In the genomic region with DNA sequence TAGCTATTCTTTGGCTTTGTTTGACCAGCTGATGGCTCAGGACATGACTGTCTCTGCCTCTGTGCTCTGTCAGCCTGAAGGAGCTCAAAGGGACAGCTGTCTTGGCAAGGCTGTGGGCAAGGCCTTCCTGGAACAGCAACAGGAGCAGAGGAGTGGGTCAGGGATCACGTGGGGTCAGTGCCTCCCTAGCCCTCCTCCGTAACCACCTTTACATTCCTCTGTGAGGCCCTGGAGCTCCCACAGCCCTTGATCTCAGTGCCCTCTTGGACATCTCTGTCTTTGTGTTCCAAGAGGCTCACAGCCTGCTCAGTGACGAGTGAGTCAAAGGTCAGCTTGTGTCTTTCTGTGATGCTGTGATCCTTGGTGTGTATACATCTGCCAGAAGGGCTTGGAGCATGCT, we compare ENCODE assay signal across 15 mouse cellular contexts. TPM values are rescaled to one million over a fixed set of nuclear protein-coding genes. Genes with fewer than 3 reads are reported as not detected.
DNase-seq lines count a peak whose midpoint lies in the region; ATAC-seq and TF ChIP-seq lines count a peak whose summit lies in the region.
"Had no signal": no experiment of that assay in that cellular context is flagged by ENCODE, and none has a peak within 500 bp of the region (broad histone marks: within the 10 kb centered on the region; RNA-seq: fewer than 3 reads in every experiment).

No protein-coding gene starts in this region.

- 17% methylated on average over 3 of the region's 3 CpGs for WGBS in heart, embryonic 10.5 days
- 12% methylated on average over 3 of the region's 3 CpGs for WGBS in midbrain, embryonic 10.5 days
- WGBS in midbrain, postnatal 0 days: 29% methylated on average over 3 of the region's 3 CpGs
- 21% methylated on average over 3 of the region's 3 CpGs for WGBS in hindbrain, embryonic 14.5 days

- peak; percentile 74 for DNase-seq in heart, embryonic 10.5 days (ENCODE audit: low spot score)
- DNase-seq in heart, adult 9 months (ENCODE audit: low spot score in 2 of 2): no peak
- DNase-seq in midbrain, embryonic 10.5 days (ENCODE audit: low spot score): peak; percentile 61
- DNase-seq in midbrain, postnatal 0 days (ENCODE audit: low spot score): no peak
- no peak for DNase-seq in hindbrain, embryonic 14.5 days (ENCODE audit: low spot score)
- DNase-seq in yolk sac, embryonic 10.5 days (ENCODE audit: low spot score): peak; percentile 75
- DNase-seq in T-cell, adult 2 months (ENCODE audit: low spot score): no peak
- no peak for DNase-seq in layer of hippocampus, adult 18-20 months (ENCODE audit: low spot score in 2 of 2)
- DNase-seq: adrenal gland, postnatal 14 days; cerebellum, adult 18-20 months; heart, postnatal 14 days; kidney, postnatal 14 days; thymus, adult 18-20 months had no signal

- peak overlapping the region; percentile 42 for H3K27ac ChIP-seq in heart, embryonic 10.5 days
- H3K27ac ChIP-seq in midbrain, embryonic 10.5 days (replicated peaks): peak overlapping the region; percentile 76
- no peak overlapping the region for H3K27ac ChIP-seq in midbrain, postnatal 0 days (ENCODE audit: low read depth, low read length)
- 0 out of 2 replicates have a peak overlapping the region, but pooled peaks have one; percentile 16 for H3K27ac ChIP-seq in hindbrain, embryonic 14.5 days
- H3K27ac ChIP-seq: embryonic facial prominence, embryonic 13.5 days had no signal

- no peak for ATAC-seq in midbrain, postnatal 0 days (ENCODE audit: low FRiP score)
- ATAC-seq in hindbrain, embryonic 14.5 days (ENCODE audit: low FRiP score): no peak

- peaks cover 42% of the 10 kb centered on the region for H3K4me1 ChIP-seq in heart, embryonic 10.5 days
- H3K4me1 ChIP-seq in midbrain, embryonic 10.5 days: peaks cover 74% of the 10 kb centered on the region
- H3K4me1 ChIP-seq in midbrain, postnatal 0 days (ENCODE audit: insufficient read depth, low read length): peaks cover 20% of the 10 kb centered on the region
- H3K4me1 ChIP-seq in hindbrain, embryonic 14.5 days (replicated peaks; ENCODE audit: control insufficient read depth, insufficient read depth, low read length): peaks cover 65% of the 10 kb centered on the region

- H3K9me3 ChIP-seq in heart, embryonic 10.5 days: no peaks in the 10 kb centered on the region
- no peaks in the 10 kb centered on the region for H3K9me3 ChIP-seq in midbrain, embryonic 10.5 days (replicated peaks)
- no peaks in the 10 kb centered on the region for H3K9me3 ChIP-seq in midbrain, postnatal 0 days (ENCODE audit: low read length)
- no peaks in the 10 kb centered on the region for H3K9me3 ChIP-seq in hindbrain, embryonic 14.5 days (ENCODE audit: control insufficient read depth, low read length)
- H3K9me3 ChIP-seq: embryonic facial prominence, embryonic 13.5 days had no signal

- peaks cover 12% of the 10 kb centered on the region; the same call in 1 of the 2 replicates for H3K27me3 ChIP-seq in heart, embryonic 10.5 days (ENCODE audit: insufficient read depth, poor library complexity, severe bottlenecking)
- H3K27me3 ChIP-seq in midbrain, embryonic 10.5 days (ENCODE audit: low read depth, poor library complexity, severe bottlenecking): peaks cover 62% of the 10 kb centered on the region
- H3K27me3 ChIP-seq in midbrain, postnatal 0 days (ENCODE audit: insufficient read depth, low read length): no peaks in the 10 kb centered on the region
- no peaks in the 10 kb centered on the region for H3K27me3 ChIP-seq in hindbrain, embryonic 14.5 days (ENCODE audit: control insufficient read depth, insufficient read depth, low read length)
- H3K27me3 ChIP-seq: embryonic facial prominence, embryonic 13.5 days had no signal

- TF ChIP-seq CTCF in midbrain, postnatal 0 days (IDR thresholded peaks at IDR 0.05): no peak

- no peak overlapping the region for H3K9ac ChIP-seq in midbrain, postnatal 0 days (replicated peaks; ENCODE audit: low read length, poor library complexity, severe bottlenecking)
- no peak overlapping the region for H3K9ac ChIP-seq in hindbrain, embryonic 14.5 days
- H3K9ac ChIP-seq: embryonic facial prominence, embryonic 13.5 days had no signal

- H3K4me2 ChIP-seq in midbrain, postnatal 0 days (ENCODE audit: low read depth, low read length, poor library complexity, severe bottlenecking): no peak overlapping the region
- H3K4me2 ChIP-seq in hindbrain, embryonic 14.5 days (replicated peaks): no peak overlapping the region
- H3K4me2 ChIP-seq: embryonic facial prominence, embryonic 13.5 days had no signal

- H3K4me3 ChIP-seq in heart, embryonic 10.5 days: no peak overlapping the region
- H3K4me3 ChIP-seq in midbrain, embryonic 10.5 days: no peak overlapping the region
- no peak overlapping the region for H3K4me3 ChIP-seq in midbrain, postnatal 0 days (ENCODE audit: low read depth, low read length)
- no peak overlapping the region for H3K4me3 ChIP-seq in hindbrain, embryonic 14.5 days (replicated peaks; ENCODE audit: low read length)
- H3K4me3 ChIP-seq: embryonic facial prominence, embryonic 13.5 days had no signal

- no peaks in the 10 kb centered on the region for H3K36me3 ChIP-seq in heart, embryonic 10.5 days
- H3K36me3 ChIP-seq in midbrain, embryonic 10.5 days: no peaks in the 10 kb centered on the region
- H3K36me3 ChIP-seq in midbrain, postnatal 0 days (ENCODE audit: insufficient read depth, low read length): no peaks in the 10 kb centered on the region
- no peaks in the 10 kb centered on the region for H3K36me3 ChIP-seq in hindbrain, embryonic 14.5 days (replicated peaks; ENCODE audit: control insufficient read depth, insufficient read depth)
- H3K36me3 ChIP-seq: embryonic facial prominence, embryonic 13.5 days had no signal

RNA-seq across cellular contexts. Expression of a gene that starts 39.4 kb away (rescaled TPM):
- polyA plus RNA-seq in heart, embryonic 10.5 days (2016; fragmentation: Nextera tagmentation; extraction: Ambion mirVana): 2.1 and 2.3 TPM in 2 replicates
- polyA plus RNA-seq in midbrain, embryonic 10.5 days (2016; fragmentation: Nextera tagmentation; extraction: Ambion mirVana): 27.9 and 39.5 TPM in 2 replicates
- 326 and 332 TPM in 2 replicates for total RNA-seq in midbrain, postnatal 0 days (2014; rRNA removed)
- 117 and 126 TPM in 2 replicates for polyA plus RNA-seq in midbrain, postnatal 0 days (2015; fragmentation: Nextera tagmentation; extraction: Ambion mirVana)
- polyA plus RNA-seq in hindbrain, embryonic 14.5 days (2014; fragmentation: Nextera tagmentation; extraction: Ambion mirVana): 122 and 135 TPM in 2 replicates
- 100 to 1,000 TPM in 1 of 2 experiments, 10 to 100 TPM in 1; 99.7 to 105 TPM for total RNA-seq in layer of hippocampus, adult 18-20 months (2021)
- total RNA-seq: megakaryocyte progenitor cell, adult 5-6 weeks had no signal

RNA-seq across cellular contexts. Expression of a gene that starts 46.4 kb away (rescaled TPM):
- 1,580 and 1,787 TPM in 2 replicates for polyA plus RNA-seq in heart, embryonic 10.5 days (2016; fragmentation: Nextera tagmentation; extraction: Ambion mirVana)
- 789 and 882 TPM in 2 replicates for polyA plus RNA-seq in midbrain, embryonic 10.5 days (2016; fragmentation: Nextera tagmentation; extraction: Ambion mirVana)
- total RNA-seq in midbrain, postnatal 0 days (2014; rRNA removed): 151 and 160 TPM in 2 replicates
- polyA plus RNA-seq in midbrain, postnatal 0 days (2015; fragmentation: Nextera tagmentation; extraction: Ambion mirVana): 114 and 125 TPM in 2 replicates
- 122 and 128 TPM in 2 replicates for polyA plus RNA-seq in hindbrain, embryonic 14.5 days (2014; fragmentation: Nextera tagmentation; extraction: Ambion mirVana)
- 10 to 100 TPM; 19.1 to 19.3 TPM for total RNA-seq in layer of hippocampus, adult 18-20 months (2021)

Comparison
In these comparisons a context has a peak if more than half of its experiments do, and no peak if none do; other contexts are left out.
1. DNase-seq: peak in heart, embryonic 10.5 days (single experiment), midbrain, embryonic 10.5 days (single experiment) and yolk sac, embryonic 10.5 days (single experiment); none in heart, adult 9 months (0 of 2), midbrain, postnatal 0 days (single experiment), hindbrain, embryonic 14.5 days (single experiment), T-cell, adult 2 months (single experiment) and layer of hippocampus, adult 18-20 months (0 of 2).